Mouse (Mus musculus) ES-Bruce4 (cell line): ENCODE measurements at regions not wholly inside any gene's neighbourhood (a gene's known extent, or its start where the extent isn't known, plus 50 kb on each side); places are given as distances from the start of the nearest gene placed in this dataset.

Experiments used
- H3K27ac ChIP-seq: 2 replicates; pipeline ENCODE4 v1.5.1; 2012; ENCODE audit warnings: low read length, inconsistent platforms; ENCODE audit not compliant: insufficient read depth
- H3K27me3 ChIP-seq: 2 replicates; pipeline ENCODE4 v1.6.1; 2012; ENCODE audit warnings: mild to moderate bottlenecking, low read length, inconsistent platforms; ENCODE audit not compliant: control insufficient read depth, poor library complexity, insufficient read depth, severe bottlenecking
- H3K36me3 ChIP-seq: 2 replicates; pipeline ENCODE4 v1.6.1; 2012; ENCODE audit warnings: inconsistent platforms, mild to moderate bottlenecking, low read length, moderate library complexity; ENCODE audit not compliant: control insufficient read depth, poor library complexity, insufficient read depth, severe bottlenecking
- H3K4me1 ChIP-seq: one replicate; pipeline ENCODE4 v1.8.1; 2011; ENCODE audit warnings: low read length; ENCODE audit not compliant: control insufficient read depth, insufficient read depth
- H3K4me3 ChIP-seq: 2 replicates; pipeline ENCODE4 v1.5.1; 2011; ENCODE audit warnings: low read depth, mild to moderate bottlenecking, low read length
- H3K9ac ChIP-seq: 2 replicates; pipeline ENCODE4 v1.6.1; 2012; ENCODE audit warnings: low read depth, mild to moderate bottlenecking, inconsistent platforms; ENCODE audit not compliant: poor library complexity, severe bottlenecking
- H3K9me3 ChIP-seq: replicated peaks from 2 replicates; pipeline ENCODE4 v1.6.1; 2012; ENCODE audit warnings: mild to moderate bottlenecking, low read length, inconsistent platforms; ENCODE audit not compliant: control insufficient read depth, poor library complexity, insufficient read depth, severe bottlenecking
- CTCF ChIP-seq: IDR thresholded peaks from one replicate; pipeline ENCODE4 v1.8.1; 2011; ENCODE audit warnings: low read depth, low read length
- EP300 ChIP-seq: IDR thresholded peaks from 2 replicates; pipeline ENCODE4 v1.6.1; 2011; ENCODE audit warnings: low read depth, low read length; ENCODE audit not compliant: insufficient read depth
- POLR2A ChIP-seq: IDR thresholded peaks from one replicate; pipeline ENCODE4 v1.8.1; 2011; ENCODE audit warnings: low read length; ENCODE audit not compliant: insufficient read depth

DNA sequence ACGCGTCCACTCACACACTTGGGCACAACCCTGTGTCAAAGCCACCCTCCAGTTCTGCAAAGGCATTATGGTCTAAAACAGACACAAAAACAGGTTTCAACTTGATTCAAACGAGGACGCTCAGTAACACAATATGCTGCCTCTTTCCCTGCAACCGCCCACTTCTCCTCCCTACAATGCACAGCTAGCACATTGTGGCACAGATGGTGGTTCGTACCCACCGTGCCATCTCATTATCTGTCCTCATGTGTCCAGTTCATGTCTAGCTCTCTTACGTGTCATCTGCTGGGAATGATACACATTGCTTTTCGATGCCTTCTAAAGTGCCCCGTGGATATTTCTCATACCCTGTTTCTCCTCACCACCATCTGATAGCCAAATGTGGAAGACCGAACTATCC lies 154.4 kb upstream of the Lnx1 start:
- H3K4me3 ChIP-seq: no peak overlapping the region
- H3K9ac ChIP-seq: no peak overlapping the region
- H3K36me3 ChIP-seq: no peaks in the 10 kb centered on the region
- no peak for TF ChIP-seq POLR2A
- TF ChIP-seq CTCF: no peak
- no peak for TF ChIP-seq EP300
- no peak overlapping the region for H3K27ac ChIP-seq
- H3K9me3 ChIP-seq: no peaks in the 10 kb centered on the region; the same call in 1 of the 2 replicates
- no peaks in the 10 kb centered on the region for H3K4me1 ChIP-seq
- no peaks in the 10 kb centered on the region for H3K27me3 ChIP-seq

DNA sequence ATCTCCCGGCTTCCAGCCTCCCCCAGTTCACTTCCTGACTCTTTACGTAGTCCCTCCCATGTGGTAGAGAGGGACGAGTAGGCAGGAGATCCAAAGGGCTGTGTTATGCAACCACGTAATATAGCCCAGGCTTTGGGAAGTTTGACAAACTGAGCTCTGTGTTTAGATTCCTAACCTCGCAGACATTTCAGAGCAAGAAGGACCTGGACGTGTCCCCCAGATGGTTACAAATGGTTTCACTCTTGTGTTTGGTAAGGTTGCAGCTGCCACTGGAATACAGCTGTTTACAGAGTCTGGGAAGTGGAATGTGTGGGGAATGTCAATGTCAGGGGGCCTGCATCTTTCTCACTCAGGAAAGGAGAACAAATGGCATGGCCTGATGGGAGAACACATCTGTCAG lies 145.1 kb upstream of the Lnx1 start:
- Histone ChIP-seq H3K27ac (no peak overlapping the region), H3K36me3 (no peaks in the 10 kb centered on the region), H3K4me3 (no peak overlapping the region), H3K9me3 (no peaks in the 10 kb centered on the region), H3K9ac (no peak overlapping the region), H3K4me1 (no peaks in the 10 kb centered on the region), H3K27me3 (no peaks in the 10 kb centered on the region)
- no peak for TF ChIP-seq EP300
- TF ChIP-seq CTCF: no peak

- Histone ChIP-seq H3K27me3 (no peaks in the 10 kb centered on the region), H3K36me3 (no peaks in the 10 kb centered on the region), H3K4me1 (no peaks in the 10 kb centered on the region), H3K27ac (no peak overlapping the region), H3K4me3 (no peak overlapping the region), H3K9me3 (no peaks in the 10 kb centered on the region), H3K9ac (no peak overlapping the region)
- no peak for TF ChIP-seq POLR2A
- no peak for TF ChIP-seq EP300
Measured at GRCm38 (mm10) chr5:74846674-74847073, 144.0 kb upstream of the Lnx1 start.

DNA sequence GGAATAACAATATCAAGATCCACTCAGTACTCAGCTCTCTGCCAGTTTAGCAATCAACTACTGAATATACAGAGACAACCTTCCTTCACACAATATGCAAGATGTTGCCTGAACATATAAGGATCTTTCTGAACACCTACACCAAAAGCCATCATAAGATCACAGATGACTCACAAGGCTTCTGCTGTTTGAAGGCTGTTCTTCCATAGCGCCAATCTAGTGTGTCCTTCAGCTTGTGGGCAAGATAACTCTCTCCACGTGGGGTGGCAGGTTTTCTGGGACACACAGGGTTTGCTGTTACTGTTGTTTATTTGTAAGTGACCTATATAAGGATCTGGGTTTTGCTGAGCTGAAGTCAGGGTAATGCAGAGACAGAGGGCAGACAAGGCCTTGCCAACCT lies 131.7 kb upstream of the Lnx1 start:
- Histone ChIP-seq H3K27ac (no peak overlapping the region), H3K4me1 (no peaks in the 10 kb centered on the region), H3K4me3 (no peak overlapping the region), H3K9ac (no peak overlapping the region), H3K27me3 (no peaks in the 10 kb centered on the region), H3K36me3 (no peaks in the 10 kb centered on the region), H3K9me3 (no peaks in the 10 kb centered on the region)
- TF ChIP-seq POLR2A (no peak), CTCF (no peak)

GRCm38 (mm10) chr5:74833887-74834286 lies 131.2 kb upstream of the Lnx1 start:
- H3K9me3 ChIP-seq: no peaks in the 10 kb centered on the region
- TF ChIP-seq POLR2A (no peak), EP300 (no peak), CTCF (no peak)
- H3K4me1 ChIP-seq: no peaks in the 10 kb centered on the region

DNA sequence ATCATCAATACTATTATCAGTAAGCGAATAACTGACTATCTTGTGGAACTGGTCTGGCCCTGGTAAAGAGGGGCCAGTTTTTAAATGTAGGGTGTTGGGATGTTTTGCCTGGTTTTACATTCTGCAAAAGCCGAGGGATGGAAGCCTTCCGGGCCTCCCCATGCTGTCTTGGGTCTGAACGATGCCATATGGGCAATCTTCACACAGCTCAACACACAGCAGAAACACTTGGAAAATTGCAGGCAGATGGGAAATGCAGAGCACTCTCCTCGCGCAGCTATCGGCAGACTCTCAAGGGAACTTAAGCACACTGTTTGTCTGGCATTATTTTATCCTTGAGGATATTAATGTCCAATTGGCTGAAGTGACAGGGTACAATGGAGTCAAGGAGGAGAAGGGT lies 129.3 kb upstream of the Lnx1 start:
- no peaks in the 10 kb centered on the region for H3K9me3 ChIP-seq
- H3K4me3 ChIP-seq: no peak overlapping the region
- H3K36me3 ChIP-seq: no peaks in the 10 kb centered on the region
- H3K9ac ChIP-seq: no peak overlapping the region
- no peak overlapping the region for H3K27ac ChIP-seq
- TF ChIP-seq EP300 (no peak), CTCF (no peak), POLR2A (no peak)
- H3K4me1 ChIP-seq: no peaks in the 10 kb centered on the region
- H3K27me3 ChIP-seq: no peaks in the 10 kb centered on the region

More at GRCm38 (mm10) chr5:74833887-74834286, 131.2 kb upstream of the Lnx1 start:
- no peak overlapping the region for H3K4me3 ChIP-seq
- no peaks in the 10 kb centered on the region for H3K27me3 ChIP-seq
- no peak overlapping the region for H3K9ac ChIP-seq
- H3K36me3 ChIP-seq: no peaks in the 10 kb centered on the region
- no peak overlapping the region for H3K27ac ChIP-seq

DNA sequence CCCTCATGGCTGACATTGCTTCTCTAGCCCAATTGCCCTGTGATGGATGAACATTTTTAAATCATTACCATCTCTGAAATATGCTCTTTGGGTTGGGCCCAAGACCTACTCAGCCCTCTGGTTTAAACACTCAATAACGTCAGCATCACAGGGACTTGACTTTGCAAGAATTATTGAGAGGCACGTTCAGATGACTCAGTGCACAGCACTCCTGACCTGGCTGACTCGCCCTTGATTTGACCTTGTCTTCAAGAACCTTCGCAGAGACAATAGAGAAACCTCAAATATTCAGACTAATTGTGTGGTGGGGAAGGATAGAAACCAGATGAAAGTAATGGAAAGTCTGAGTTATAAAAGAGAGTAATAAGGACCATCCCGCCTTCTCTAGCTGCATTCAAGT lies 127.9 kb upstream of the Lnx1 start:
- H3K4me1 ChIP-seq: no peaks in the 10 kb centered on the region
- TF ChIP-seq EP300 (no peak), POLR2A (no peak), CTCF (no peak)
- no peaks in the 10 kb centered on the region for H3K9me3 ChIP-seq
- H3K4me3 ChIP-seq: no peak overlapping the region
- no peaks in the 10 kb centered on the region for H3K36me3 ChIP-seq
- H3K27me3 ChIP-seq: no peaks in the 10 kb centered on the region
- no peak overlapping the region for H3K9ac ChIP-seq
- no peak overlapping the region for H3K27ac ChIP-seq
